Mouse (Mus musculus) heart, postnatal 0 days (tissue): Measurements from ENCODE around the gene Igsf9.

Source experiments
- CTCF ChIP-seq: IDR thresholded peaks from 2 replicates; pipeline ENCODE4 v1.5.1; 2016; ENCODE audit warnings: antibody characterized with exemption, control low read depth, low read depth
- EP300 ChIP-seq: IDR thresholded peaks from 2 replicates; pipeline ENCODE4 v1.6.1; 2016; ENCODE audit warnings: antibody characterized with exemption, low read depth

DNA sequence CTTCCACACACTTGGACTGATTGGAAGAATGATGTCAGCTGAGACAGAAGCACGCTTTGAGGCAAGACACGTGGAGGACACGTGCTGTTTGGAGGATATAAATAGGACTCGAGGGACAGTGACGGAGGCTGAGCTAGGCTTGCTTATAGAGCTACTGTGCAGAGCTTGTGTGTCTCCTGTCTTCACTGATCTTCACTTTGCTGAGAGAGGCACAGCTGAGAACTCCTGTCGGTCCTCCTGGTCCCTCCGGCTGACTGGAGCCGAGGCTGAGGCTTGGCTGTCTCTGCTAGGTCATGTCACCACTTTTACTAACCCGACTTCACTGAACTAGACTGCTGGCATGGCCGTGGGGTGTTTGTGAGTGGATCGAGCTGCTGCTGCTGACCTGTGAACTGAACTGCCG is 42.1 kb downstream of the Igsf9 start:
- TF ChIP-seq CTCF (no peak), EP300 (no peak)
